Mouse (Mus musculus): ENCODE results near the gene Tnfsf8. TPM values are rescaled to one million over a fixed set of nuclear protein-coding genes. Genes with fewer than 3 reads are reported as not detected.

The Tnfsf8 gene
- polyA plus RNA-seq, 1 experiment from 2014 or later: not detected

- no peak overlapping the region for H3K4me2 ChIP-seq (ENCODE audit: low read depth, low read length)
- H3K4me3 ChIP-seq (replicated peaks; ENCODE audit: low read length): no peak overlapping the region
- no peak overlapping the region for H3K27ac ChIP-seq (ENCODE audit: low read length)
- no peak for ATAC-seq (ENCODE audit: insufficient read depth, low FRiP score)
- no peak overlapping the region for H3K9ac ChIP-seq (ENCODE audit: low read length)
- WGBS: 79% methylated on average over 2 of the region's 2 CpGs
- no peaks in the 10 kb centered on the region for H3K27me3 ChIP-seq (ENCODE audit: control insufficient read depth, insufficient read depth, low read length)
- H3K9me3 ChIP-seq (replicated peaks; ENCODE audit: control insufficient read depth, low read length): no peaks in the 10 kb centered on the region
- no peaks in the 10 kb centered on the region for H3K4me1 ChIP-seq (ENCODE audit: control insufficient read depth, insufficient read depth, low read length)
- no peaks in the 10 kb centered on the region for H3K36me3 ChIP-seq (ENCODE audit: control insufficient read depth, insufficient read depth, low read length)
Measured at GRCm38 (mm10) chr4:63850082-63850481, 11.1 kb downstream of the Tnfsf8 start.

GRCm38 (mm10) chr4:63846881-63847597 lies 14.1 kb downstream of the Tnfsf8 start:
- no peak overlapping the region for H3K9ac ChIP-seq (ENCODE audit: low read length)
- H3K4me2 ChIP-seq (ENCODE audit: low read depth, low read length): no peak overlapping the region
- WGBS: 58% methylated on average over 3 of the region's 3 CpGs
- H3K27me3 ChIP-seq (ENCODE audit: control insufficient read depth, insufficient read depth, low read length): no peaks in the 10 kb centered on the region
- ATAC-seq (ENCODE audit: insufficient read depth, low FRiP score): no peak
- H3K27ac ChIP-seq (ENCODE audit: low read length): no peak overlapping the region
- H3K4me3 ChIP-seq (replicated peaks; ENCODE audit: low read length): no peak overlapping the region
- no peaks in the 10 kb centered on the region for H3K36me3 ChIP-seq (ENCODE audit: control insufficient read depth, insufficient read depth, low read length)
- H3K4me1 ChIP-seq (ENCODE audit: control insufficient read depth, insufficient read depth, low read length): no peaks in the 10 kb centered on the region
- H3K9me3 ChIP-seq (replicated peaks; ENCODE audit: control insufficient read depth, low read length): no peaks in the 10 kb centered on the region

GRCm38 (mm10) chr4:63845760-63846159 lies 15.4 kb downstream of the Tnfsf8 start:
- no peaks in the 10 kb centered on the region for H3K36me3 ChIP-seq (ENCODE audit: control insufficient read depth, insufficient read depth, low read length)
- no peaks in the 10 kb centered on the region for H3K9me3 ChIP-seq (replicated peaks; ENCODE audit: control insufficient read depth, low read length)
- H3K4me3 ChIP-seq (replicated peaks; ENCODE audit: low read length): no peak overlapping the region
- H3K4me2 ChIP-seq (ENCODE audit: low read depth, low read length): no peak overlapping the region
- WGBS: 76% methylated on average over 2 of the region's 2 CpGs
- no peaks in the 10 kb centered on the region for H3K4me1 ChIP-seq (ENCODE audit: control insufficient read depth, insufficient read depth, low read length)
- H3K27ac ChIP-seq (ENCODE audit: low read length): no peak overlapping the region
- H3K9ac ChIP-seq (ENCODE audit: low read length): no peak overlapping the region
- H3K27me3 ChIP-seq (ENCODE audit: control insufficient read depth, insufficient read depth, low read length): no peaks in the 10 kb centered on the region
- ATAC-seq (ENCODE audit: insufficient read depth, low FRiP score): no peak

- no peak overlapping the region for H3K4me3 ChIP-seq (replicated peaks; ENCODE audit: low read length)
- H3K9me3 ChIP-seq (replicated peaks; ENCODE audit: control insufficient read depth, low read length): no peaks in the 10 kb centered on the region
- no peak overlapping the region for H3K27ac ChIP-seq (ENCODE audit: low read length)
- WGBS: 25% methylated on average over 6 of the region's 6 CpGs
- H3K27me3 ChIP-seq (ENCODE audit: control insufficient read depth, insufficient read depth, low read length): no peaks in the 10 kb centered on the region
- no peak for ATAC-seq (ENCODE audit: insufficient read depth, low FRiP score)
- no peaks in the 10 kb centered on the region for H3K36me3 ChIP-seq (ENCODE audit: control insufficient read depth, insufficient read depth, low read length)
- H3K4me1 ChIP-seq (ENCODE audit: control insufficient read depth, insufficient read depth, low read length): no peaks in the 10 kb centered on the region
- no peak overlapping the region for H3K4me2 ChIP-seq (ENCODE audit: low read depth, low read length)
- H3K9ac ChIP-seq (ENCODE audit: low read length): no peak overlapping the region
Measured at GRCm38 (mm10) chr4:63843924-63844323, 17.2 kb downstream of the Tnfsf8 start.

- Histone ChIP-seq H3K27ac (ENCODE audit: low read length) (no peak overlapping the region), H3K4me3 (replicated peaks; ENCODE audit: low read length) (no peak overlapping the region), H3K4me1 (ENCODE audit: control insufficient read depth, insufficient read depth, low read length) (no peaks in the 10 kb centered on the region), H3K36me3 (ENCODE audit: control insufficient read depth, insufficient read depth, low read length) (no peaks in the 10 kb centered on the region), H3K27me3 (ENCODE audit: control insufficient read depth, insufficient read depth, low read length) (no peaks in the 10 kb centered on the region), H3K4me2 (ENCODE audit: low read depth, low read length) (no peak overlapping the region), H3K9ac (ENCODE audit: low read length) (no peak overlapping the region), H3K9me3 (replicated peaks; ENCODE audit: control insufficient read depth, low read length) (no peaks in the 10 kb centered on the region)
- no peak for ATAC-seq (ENCODE audit: insufficient read depth, low FRiP score)
- 60% methylated on average over 1 of the region's 1 CpGs for WGBS
Measured at GRCm38 (mm10) chr4:63842278-63842677, 18.9 kb downstream of the Tnfsf8 start.

GRCm38 (mm10) chr4:63840457-63840856 lies 20.7 kb downstream of the Tnfsf8 start:
- WGBS: 40% methylated on average over 5 of the region's 5 CpGs
- no peak overlapping the region for H3K9ac ChIP-seq (ENCODE audit: low read length)
- ATAC-seq (ENCODE audit: insufficient read depth, low FRiP score): no peak
- H3K9me3 ChIP-seq (replicated peaks; ENCODE audit: control insufficient read depth, low read length): no peaks in the 10 kb centered on the region
- H3K27ac ChIP-seq (ENCODE audit: low read length): no peak overlapping the region
- no peak overlapping the region for H3K4me3 ChIP-seq (replicated peaks; ENCODE audit: low read length)
- no peaks in the 10 kb centered on the region for H3K4me1 ChIP-seq (ENCODE audit: control insufficient read depth, insufficient read depth, low read length)
- no peaks in the 10 kb centered on the region for H3K36me3 ChIP-seq (ENCODE audit: control insufficient read depth, insufficient read depth, low read length)
- no peak overlapping the region for H3K4me2 ChIP-seq (ENCODE audit: low read depth, low read length)
- H3K27me3 ChIP-seq (ENCODE audit: control insufficient read depth, insufficient read depth, low read length): no peaks in the 10 kb centered on the region

GRCm38 (mm10) chr4:63823136-63823535 lies 38.0 kb downstream of the Tnfsf8 start:
- H3K4me2 ChIP-seq (ENCODE audit: low read depth, low read length): no peak overlapping the region
- no peaks in the 10 kb centered on the region for H3K4me1 ChIP-seq (ENCODE audit: control insufficient read depth, insufficient read depth, low read length)
- no peaks in the 10 kb centered on the region; the same call in 1 of the 2 replicates for H3K27me3 ChIP-seq (ENCODE audit: control insufficient read depth, insufficient read depth, low read length)
- H3K4me3 ChIP-seq (replicated peaks; ENCODE audit: low read length): no peak overlapping the region
- H3K9ac ChIP-seq (ENCODE audit: low read length): no peak overlapping the region
- 73% methylated on average over 4 of the region's 4 CpGs for WGBS
- H3K9me3 ChIP-seq (replicated peaks; ENCODE audit: control insufficient read depth, low read length): no peaks in the 10 kb centered on the region
- no peak overlapping the region for H3K27ac ChIP-seq (ENCODE audit: low read length)
- H3K36me3 ChIP-seq (ENCODE audit: control insufficient read depth, insufficient read depth, low read length): no peaks in the 10 kb centered on the region
- no peak for ATAC-seq (ENCODE audit: insufficient read depth, low FRiP score)

GRCm38 (mm10) chr4:63817505-63817904 lies 43.6 kb downstream of the Tnfsf8 start:
- no peak overlapping the region for H3K4me2 ChIP-seq (ENCODE audit: low read depth, low read length)
- H3K4me1 ChIP-seq (ENCODE audit: control insufficient read depth, insufficient read depth, low read length): no peaks in the 10 kb centered on the region
- no peaks in the 10 kb centered on the region for H3K9me3 ChIP-seq (replicated peaks; ENCODE audit: control insufficient read depth, low read length)
- no peak for ATAC-seq (ENCODE audit: insufficient read depth, low FRiP score)
- no peak overlapping the region for H3K4me3 ChIP-seq (replicated peaks; ENCODE audit: low read length)
- no peak overlapping the region for H3K27ac ChIP-seq (ENCODE audit: low read length)
- H3K36me3 ChIP-seq (ENCODE audit: control insufficient read depth, insufficient read depth, low read length): no peaks in the 10 kb centered on the region
- no peaks in the 10 kb centered on the region; the same call in 1 of the 2 replicates for H3K27me3 ChIP-seq (ENCODE audit: control insufficient read depth, insufficient read depth, low read length)
- no peak overlapping the region for H3K9ac ChIP-seq (ENCODE audit: low read length)

- H3K27me3 ChIP-seq (ENCODE audit: control insufficient read depth, insufficient read depth, low read length): no peaks in the 10 kb centered on the region
- no peak overlapping the region for H3K27ac ChIP-seq (ENCODE audit: low read length)
- H3K9me3 ChIP-seq (replicated peaks; ENCODE audit: control insufficient read depth, low read length): no peaks in the 10 kb centered on the region
- no peaks in the 10 kb centered on the region for H3K36me3 ChIP-seq (ENCODE audit: control insufficient read depth, insufficient read depth, low read length)
- WGBS: 84% methylated on average over 2 of the region's 2 CpGs
- no peak overlapping the region for H3K4me3 ChIP-seq (replicated peaks; ENCODE audit: low read length)
- no peak overlapping the region for H3K9ac ChIP-seq (ENCODE audit: low read length)
- no peak overlapping the region for H3K4me2 ChIP-seq (ENCODE audit: low read depth, low read length)
- no peaks in the 10 kb centered on the region for H3K4me1 ChIP-seq (ENCODE audit: control insufficient read depth, insufficient read depth, low read length)
- no peak for ATAC-seq (ENCODE audit: insufficient read depth, low FRiP score)
Measured at GRCm38 (mm10) chr4:63815668-63816067, 45.5 kb downstream of the Tnfsf8 start.

Data from stomach, embryonic 16.5 days (tissue).